Comparison of ENCODE assay signal across 24 mouse cellular contexts in genomic region chr3:123498787-123499186, GRCm38 (mm10).
"Had no signal": no experiment of that assay in that cellular context is flagged by ENCODE, and none has a peak within 500 bp of the region (broad histone marks: within the 10 kb centered on the region; RNA-seq: fewer than 3 reads in every experiment).

No protein-coding gene starts in this region.

- H3K9ac ChIP-seq: heart, embryonic 12.5 days; hindbrain, embryonic 12.5 days; hindbrain, embryonic 14.5 days; intestine, embryonic 15.5 days; limb, embryonic 13.5 days; liver, embryonic 12.5 days had no signal

- ATAC-seq: hindbrain, embryonic 16.5 days; inflammation-experienced regulatory T-cells, adult 6 months; intestine, embryonic 15.5 days; intestine, postnatal 0 days; liver, embryonic 12.5 days had no signal

- H3K4me2 ChIP-seq: heart, embryonic 12.5 days; hindbrain, embryonic 12.5 days; hindbrain, embryonic 14.5 days; intestine, embryonic 15.5 days; limb, embryonic 13.5 days; liver, embryonic 12.5 days had no signal

- H3K36me3 ChIP-seq: heart, embryonic 10.5 days; heart, embryonic 12.5 days; hindbrain, embryonic 10.5 days; hindbrain, embryonic 12.5 days; intestine, embryonic 15.5 days; limb, embryonic 13.5 days; liver, embryonic 12.5 days had no signal

- H3K4me1 ChIP-seq: heart, embryonic 10.5 days; heart, embryonic 12.5 days; hindbrain, embryonic 10.5 days; hindbrain, embryonic 12.5 days; intestine, embryonic 15.5 days; limb, embryonic 13.5 days; liver, embryonic 12.5 days had no signal

- DNase-seq: gastrocnemius, adult 2 months; gastrocnemius, postnatal 10 days; gastrocnemius, postnatal 25 days; heart, adult 18-20 months; heart, postnatal 10 days; heart, postnatal 4 days; kidney, adult 18-20 months; kidney, adult 8-10 months; kidney, postnatal 10 days; kidney, postnatal 25 days; kidney, postnatal 4 days had no signal

- H3K27me3 ChIP-seq: heart, embryonic 12.5 days; hindbrain, embryonic 12.5 days; intestine, embryonic 15.5 days; limb, embryonic 13.5 days; liver, embryonic 12.5 days had no signal

- H3K4me3 ChIP-seq: gastrocnemius, adult 2 months; heart, embryonic 10.5 days; heart, embryonic 12.5 days; hindbrain, embryonic 10.5 days; hindbrain, embryonic 12.5 days; intestine, embryonic 15.5 days; layer of hippocampus, adult 2 months; left cerebral cortex, adult 2 months; limb, embryonic 13.5 days; liver, embryonic 12.5 days had no signal

- H3K9me3 ChIP-seq: heart, embryonic 10.5 days; heart, embryonic 12.5 days; hindbrain, embryonic 10.5 days; hindbrain, embryonic 12.5 days; intestine, embryonic 15.5 days; limb, embryonic 13.5 days; liver, embryonic 12.5 days had no signal

- H3K27ac ChIP-seq: gastrocnemius, adult 2 months; heart, embryonic 10.5 days; hindbrain, embryonic 10.5 days; hindbrain, embryonic 12.5 days; hindbrain, embryonic 14.5 days; intestine, embryonic 15.5 days; left cerebral cortex, adult 2 months; limb, embryonic 13.5 days; liver, embryonic 12.5 days had no signal
